Mouse (Mus musculus) forebrain, embryonic 14.5 days (tissue): ENCODE data around the gene Tiam1. TPM values are rescaled to one million over a fixed set of nuclear protein-coding genes. Genes with fewer than 3 reads are reported as not detected.

ENCODE experiments used
- ATAC-seq: fragments of 200-750 bp; cut with Nextera tagmentation; 2 replicates; pipeline ENCODE4 v1.8.0; 2017; ENCODE audit warnings: mild to moderate bottlenecking, moderate library complexity
- DNase-seq: peaks from one replicate; pipeline ENCODE4 v3.0.0-alpha.2; 2015; ENCODE audit warnings: low spot score
- H3K27ac ChIP-seq: fragments of 300-500 bp; sonication (generic); 2 replicates; pipeline ENCODE4 v1.5.1; 2014; ENCODE audit warnings: low read depth, mild to moderate bottlenecking, control low read depth, low read length, moderate library complexity
- H3K27me3 ChIP-seq: fragments of 300-500 bp; sonication (generic); replicated peaks from 2 replicates; pipeline ENCODE4 v1.6.1; 2014; ENCODE audit warnings: low read length, control low read depth, mixed read lengths; ENCODE audit not compliant: control insufficient read depth, insufficient read depth
- H3K36me3 ChIP-seq: fragments of 300-500 bp; sonication (generic); 2 replicates; pipeline ENCODE4 v1.6.1; 2014; ENCODE audit warnings: low read length, control low read depth; ENCODE audit not compliant: control insufficient read depth, insufficient read depth
- H3K4me1 ChIP-seq: fragments of 300-500 bp; sonication (generic); 2 replicates; pipeline ENCODE4 v1.6.1; 2014; ENCODE audit warnings: antibody characterized with exemption, low read length, control low read depth; ENCODE audit not compliant: control insufficient read depth, insufficient read depth
- H3K4me2 ChIP-seq: fragments of 300-500 bp; sonication (generic); 2 replicates; pipeline ENCODE4 v1.6.1; 2014; ENCODE audit warnings: mild to moderate bottlenecking, control low read depth, low read length
- H3K4me3 ChIP-seq: fragments of 300-500 bp; sonication (generic); 2 replicates; pipeline ENCODE4 v1.5.1; 2014; ENCODE audit warnings: low read depth, low read length, control low read depth
- H3K9ac ChIP-seq: fragments of 300-500 bp; sonication (generic); 2 replicates; pipeline ENCODE4 v1.6.1; 2014; ENCODE audit warnings: mild to moderate bottlenecking, low read length, control low read depth, moderate library complexity
- H3K9me3 ChIP-seq: fragments of 300-500 bp; sonication (generic); replicated peaks from 2 replicates; pipeline ENCODE4 v1.6.1; 2016; ENCODE audit warnings: low read length, control low read depth, mixed read lengths; ENCODE audit not compliant: control insufficient read depth
- WGBS: fragments of 180-500 bp; shearing (Covaris S2); extraction: QIAGEN DNeasy Blood & Tissue Kit; methylation state at CpG from one replicate; pipeline ENCODE4 v1.1.7; 2014; 5-methylcytosine and 5-hydroxymethylcytosine counted together
- polyA plus RNA-seq: library from polyadenylated mRNA; unstranded; fragments of >200 nt; fragmentation: Nextera tagmentation; extraction: Ambion mirVana; gene quantifications from 2 replicates; pipeline ENCODE4 v1.2.1, GENCODE M21; 2014

Tiam1 gene
- polyA plus RNA-seq, 1 experiment from 2014 or later, result 22.4 TPM

GRCm38 (mm10) chr16:89914946-89915345 is 228.6 kb downstream of the Tiam1 start:
- Histone ChIP-seq H3K27ac (no peak overlapping the region), H3K4me2 (no peak overlapping the region), H3K4me3 (no peak overlapping the region), H3K36me3 (no peaks in the 10 kb centered on the region), H3K4me1 (no peaks in the 10 kb centered on the region; the same call in 1 of the 2 replicates), H3K9ac (no peak overlapping the region), H3K27me3 (no peaks in the 10 kb centered on the region), H3K9me3 (no peaks in the 10 kb centered on the region)
- 84% methylated on average over 4 of the region's 4 CpGs for WGBS
- ATAC-seq (no peak), DNase-seq (no peak)

GRCm38 (mm10) chr16:89912686-89913375 is 230.7 kb downstream of the Tiam1 start:
- Histone ChIP-seq H3K4me3 (no peak overlapping the region), H3K9ac (no peak overlapping the region), H3K36me3 (no peaks in the 10 kb centered on the region), H3K4me1 (peaks cover 9% of the 10 kb centered on the region), H3K9me3 (no peaks in the 10 kb centered on the region), H3K27me3 (no peaks in the 10 kb centered on the region), H3K27ac (no peak overlapping the region), H3K4me2 (no peak overlapping the region)
- WGBS, result 80% methylated on average over 8 of the region's 8 CpGs
- ATAC-seq, result no peak
- DNase-seq, result no peak

GRCm38 (mm10) chr16:89909393-89910068 is 234.0 kb downstream of the Tiam1 start:
- Histone ChIP-seq H3K4me2 (peak overlapping the region; percentile 43), H3K4me1 (peaks cover 9% of the 10 kb centered on the region), H3K27me3 (no peaks in the 10 kb centered on the region), H3K9ac (peak overlapping the region; percentile 46), H3K4me3 (no peak overlapping the region), H3K9me3 (no peaks in the 10 kb centered on the region), H3K36me3 (no peaks in the 10 kb centered on the region), H3K27ac (peak overlapping the region; percentile 63; the same call in 1 of the 2 replicates)
- WGBS, result 23% methylated on average over 26 of the region's 26 CpGs
- ATAC-seq, result peak; percentile 78
- peak; percentile 70 for DNase-seq

- Histone ChIP-seq H3K4me2 (no peak overlapping the region), H3K4me1 (peaks cover 9% of the 10 kb centered on the region), H3K36me3 (no peaks in the 10 kb centered on the region), H3K27ac (no peak overlapping the region), H3K9ac (no peak overlapping the region), H3K4me3 (no peak overlapping the region), H3K9me3 (no peaks in the 10 kb centered on the region), H3K27me3 (no peaks in the 10 kb centered on the region)
- DNase-seq (no peak), ATAC-seq (no peak)
- WGBS, result 60% methylated on average over 9 of the region's 9 CpGs
Observed at GRCm38 (mm10) chr16:89907651-89908050, 235.9 kb downstream of the Tiam1 start.

- DNase-seq (no peak), ATAC-seq (no peak)
- Histone ChIP-seq H3K4me2 (no peak overlapping the region), H3K27me3 (no peaks in the 10 kb centered on the region), H3K4me3 (no peak overlapping the region), H3K9ac (no peak overlapping the region), H3K36me3 (no peaks in the 10 kb centered on the region), H3K27ac (no peak overlapping the region), H3K4me1 (peaks cover 9% of the 10 kb centered on the region), H3K9me3 (no peaks in the 10 kb centered on the region)
- 85% methylated on average over 7 of the region's 7 CpGs for WGBS
Observed at GRCm38 (mm10) chr16:89906909-89907308, 236.7 kb downstream of the Tiam1 start.

- no peak for ATAC-seq
- Histone ChIP-seq H3K4me1 (peaks cover 9% of the 10 kb centered on the region), H3K9ac (no peak overlapping the region), H3K9me3 (no peaks in the 10 kb centered on the region), H3K27me3 (no peaks in the 10 kb centered on the region), H3K36me3 (no peaks in the 10 kb centered on the region), H3K4me2 (no peak overlapping the region), H3K4me3 (no peak overlapping the region), H3K27ac (no peak overlapping the region)
- no peak for DNase-seq
- 84% methylated on average over 1 of the region's 1 CpGs for WGBS
Observed at GRCm38 (mm10) chr16:89905730-89906305, 237.8 kb downstream of the Tiam1 start.

GRCm38 (mm10) chr16:89904121-89904520 is 239.4 kb downstream of the Tiam1 start:
- Histone ChIP-seq H3K36me3 (no peaks in the 10 kb centered on the region), H3K4me2 (no peak overlapping the region), H3K27me3 (no peaks in the 10 kb centered on the region), H3K27ac (no peak overlapping the region), H3K9me3 (no peaks in the 10 kb centered on the region), H3K4me3 (no peak overlapping the region), H3K9ac (no peak overlapping the region), H3K4me1 (peaks cover 3% of the 10 kb centered on the region; the same call in 1 of the 2 replicates)
- DNase-seq (no peak), ATAC-seq (no peak)
- WGBS, result 96% methylated on average over 12 of the region's 12 CpGs

GRCm38 (mm10) chr16:89902578-89903304 is 240.8 kb downstream of the Tiam1 start:
- WGBS, result 95% methylated on average over 12 of the region's 12 CpGs
- H3K4me1 ChIP-seq, result no peaks in the 10 kb centered on the region
- H3K4me2 ChIP-seq, result no peak overlapping the region
- DNase-seq (no peak), ATAC-seq (no peak)
- no peak overlapping the region for H3K9ac ChIP-seq
- H3K27ac ChIP-seq, result no peak overlapping the region
- H3K27me3 ChIP-seq, result no peaks in the 10 kb centered on the region
- no peaks in the 10 kb centered on the region for H3K9me3 ChIP-seq
- no peak overlapping the region for H3K4me3 ChIP-seq
- no peaks in the 10 kb centered on the region for H3K36me3 ChIP-seq
